Mouse (Mus musculus) CD4-positive helper T cell, adult 2 months (primary cell): ENCODE measurements around the gene Ap3d1.

Experiments used
- DNase-seq: peaks from one replicate; pipeline ENCODE4 v3.0.0-alpha.2; 2012; ENCODE audit warnings: low read depth, missing footprints, low spot score

Ap3d1 gene

DNA sequence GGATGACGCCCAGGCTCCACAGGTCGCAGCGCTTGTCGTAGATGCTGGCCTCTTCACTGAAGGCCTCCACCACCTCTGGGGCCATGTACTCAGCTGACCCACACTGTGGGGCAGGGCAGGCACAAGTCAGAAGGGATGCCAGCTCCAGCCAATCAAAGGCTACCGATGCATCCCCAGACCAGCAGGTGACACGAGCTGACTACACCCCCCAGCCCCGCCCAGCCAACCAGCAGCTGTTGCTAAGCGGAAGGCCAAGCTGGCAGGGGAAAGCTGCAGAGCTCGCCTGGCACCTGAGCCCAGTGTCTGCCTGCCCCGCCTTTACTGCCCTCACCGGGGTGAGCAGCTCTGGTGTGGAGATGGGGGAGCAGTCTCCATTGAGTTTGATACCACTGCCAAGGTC lies 73.5 kb downstream of the Ap3d1 start:
- DNase-seq = no peak

DNA sequence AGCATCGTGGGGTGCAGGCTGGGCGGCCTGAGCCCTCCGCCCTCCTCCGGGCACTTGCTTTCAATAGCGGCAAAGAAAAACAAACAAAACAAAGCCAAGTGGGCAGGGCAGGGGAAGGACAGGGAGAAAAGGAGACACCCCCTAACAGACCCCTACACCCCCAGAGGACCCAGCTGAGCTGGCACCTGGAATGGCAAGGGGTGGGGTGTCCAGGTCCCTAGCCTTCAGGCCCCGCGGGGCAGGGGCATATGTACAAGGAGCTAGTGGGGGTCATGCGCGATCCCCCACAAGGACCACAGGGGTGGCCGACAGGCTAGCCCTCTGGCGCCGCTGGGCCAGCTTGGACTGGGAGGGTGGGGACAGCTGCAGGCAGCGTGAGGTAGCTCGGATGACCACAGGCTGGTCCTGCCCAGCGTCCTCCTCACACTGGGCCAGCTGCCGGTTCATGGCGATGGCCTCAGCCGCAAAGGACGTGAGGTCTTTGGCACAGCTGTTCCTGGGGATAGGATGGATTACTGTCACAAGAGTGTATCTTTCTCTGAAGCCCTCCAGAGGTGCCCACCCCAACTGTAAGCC lies 75.1 kb downstream of the Ap3d1 start:
- DNase-seq = no peak

DNA sequence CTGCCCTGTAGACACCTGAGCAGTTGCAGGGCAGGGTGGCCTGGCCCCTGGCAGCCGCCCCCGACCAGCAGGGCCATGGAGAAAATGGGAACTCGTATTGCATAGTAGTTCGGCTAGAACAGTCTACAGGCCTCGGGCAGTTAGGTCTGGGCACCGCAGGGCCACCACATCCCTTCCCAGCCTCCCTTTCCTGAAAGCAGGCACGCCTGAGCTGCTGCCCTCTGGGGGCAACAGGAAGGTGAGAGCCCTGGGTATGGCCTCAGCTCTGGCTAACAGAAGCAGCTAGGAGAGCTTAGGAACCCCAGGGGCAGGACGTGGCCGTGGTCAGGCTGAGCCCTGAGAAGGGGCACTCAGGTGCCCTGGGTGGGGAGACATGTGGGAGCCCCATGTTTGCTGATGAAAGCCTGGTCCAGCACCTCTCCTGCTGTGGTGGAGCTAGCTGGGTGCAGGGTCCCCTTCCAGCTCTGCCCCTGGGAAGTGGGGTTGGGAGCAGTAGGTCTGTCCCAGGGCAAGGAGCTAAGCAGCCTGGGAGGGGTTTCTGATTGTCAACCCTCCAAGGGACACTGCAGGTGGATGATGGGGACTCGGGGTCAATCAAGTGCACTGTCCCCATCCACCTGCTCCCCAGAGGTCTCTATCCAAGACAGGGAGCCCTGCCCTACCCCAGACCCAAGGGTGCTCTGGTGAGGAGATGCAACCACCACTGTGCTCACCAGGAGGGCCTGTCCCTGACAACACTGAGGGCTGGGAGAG lies 75.9 kb downstream of the Ap3d1 start:
- no peak for DNase-seq

DNA sequence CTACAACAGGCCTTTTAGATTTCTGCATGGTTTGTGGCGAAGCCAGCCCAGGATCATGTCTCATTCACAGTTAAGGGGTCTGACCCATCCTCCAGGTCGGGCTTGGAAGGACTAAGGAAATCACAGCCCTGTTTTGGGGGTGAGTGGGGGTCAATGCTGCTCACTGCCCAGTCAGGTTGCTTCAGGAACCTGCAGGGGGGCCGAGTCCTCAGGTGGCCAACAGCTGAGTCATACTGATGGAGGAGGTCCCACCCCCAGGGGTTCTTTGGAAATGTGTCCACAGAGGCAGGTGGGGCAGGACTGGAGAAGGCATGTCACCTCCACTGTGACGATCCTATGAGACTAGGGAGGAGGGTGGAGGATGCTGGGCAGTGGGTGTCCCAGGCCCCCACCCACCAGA lies 76.6 kb downstream of the Ap3d1 start:
- DNase-seq = no peak

DNA sequence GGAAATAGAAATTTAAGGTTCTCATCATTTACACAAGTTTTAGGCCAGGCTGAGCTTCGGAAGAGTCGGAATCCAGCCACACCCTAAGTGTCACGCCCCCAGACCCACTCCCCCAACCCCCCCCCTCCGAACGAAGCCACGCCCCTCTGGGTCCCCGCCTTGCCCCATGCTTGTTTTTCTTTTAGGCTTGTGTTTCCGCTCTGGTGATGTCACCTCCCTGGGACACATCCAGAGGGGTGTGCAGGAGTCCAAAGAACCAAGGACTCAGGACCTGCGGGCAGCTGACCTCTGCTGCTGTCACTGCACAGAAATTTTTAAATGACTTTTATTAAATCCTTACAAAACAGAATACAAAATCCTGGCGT lies 77.1 kb downstream of the Ap3d1 start:
- peak; percentile 49 for DNase-seq

DNA sequence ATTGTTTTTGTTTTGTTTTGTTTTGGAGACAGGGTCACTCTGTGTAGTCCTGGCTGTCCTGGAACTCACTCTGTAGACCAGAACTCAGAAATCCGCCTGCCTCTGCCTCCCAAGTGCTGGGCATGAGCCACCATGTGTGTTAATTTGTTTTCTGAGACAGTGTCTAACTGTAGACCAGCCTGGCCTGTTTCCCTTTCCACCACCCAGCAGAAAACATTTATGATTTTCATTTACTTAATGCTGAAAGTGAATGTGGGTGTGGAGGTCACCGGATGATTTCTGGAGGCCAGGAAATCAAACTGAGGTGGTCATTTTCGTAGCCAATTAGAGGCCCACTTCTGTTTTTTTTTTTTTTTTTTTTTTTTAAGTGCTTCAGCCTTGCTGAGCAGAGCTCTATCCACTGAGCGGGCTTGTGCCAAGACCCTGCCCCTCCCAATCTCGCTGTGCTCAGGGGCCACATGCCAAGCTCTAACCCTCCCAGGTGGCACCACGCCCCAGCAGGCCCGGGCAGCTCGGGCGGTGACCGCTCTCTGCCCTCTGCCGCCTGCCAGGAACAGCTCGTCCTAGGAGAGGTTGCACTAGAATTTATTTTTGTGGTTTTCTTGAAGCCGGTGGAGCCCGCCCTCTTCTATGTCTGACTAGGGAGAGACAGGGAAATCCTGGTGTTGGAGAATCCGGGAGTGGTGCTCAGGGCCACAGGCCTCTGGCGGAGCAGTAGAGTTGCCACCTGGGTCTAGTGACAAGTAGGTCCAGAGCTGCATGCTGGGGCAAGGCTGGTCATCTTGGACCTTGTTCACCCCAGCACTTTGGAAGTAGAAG lies 77.7 kb downstream of the Ap3d1 start:
- DNase-seq = peak; percentile 64

DNA sequence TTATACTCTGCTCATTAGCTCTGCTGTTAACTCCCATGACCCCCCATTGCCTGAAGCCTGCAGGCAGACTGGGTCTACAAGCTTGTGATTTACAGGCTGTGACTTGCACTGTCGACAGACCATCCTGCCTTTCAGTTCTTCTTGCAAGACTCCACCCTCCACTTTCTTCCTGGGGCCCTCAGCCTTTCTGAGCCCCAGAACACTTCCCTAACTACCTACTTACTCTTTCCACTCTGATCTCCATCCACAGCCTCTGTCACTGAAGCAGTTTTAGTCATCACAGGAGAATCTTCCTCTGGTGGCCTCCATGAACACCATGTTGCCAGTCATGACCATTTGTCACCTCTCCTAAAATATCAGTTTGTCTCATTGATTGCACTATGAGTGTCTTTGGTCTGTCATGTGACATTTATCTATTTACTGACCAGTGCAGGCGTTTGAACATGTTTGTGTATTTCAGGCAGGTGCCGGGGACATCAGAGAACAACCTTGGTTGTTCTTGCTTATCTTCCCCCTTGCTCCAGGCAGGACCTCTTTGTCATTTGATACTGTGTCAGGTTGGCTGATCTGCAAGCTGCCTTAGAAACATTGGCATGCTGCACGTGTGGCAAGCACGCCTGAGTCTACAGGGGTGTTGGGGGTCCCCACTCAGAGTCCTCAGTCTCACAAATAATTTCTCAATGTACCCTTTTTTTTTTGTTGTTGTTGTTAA lies 78.4 kb downstream of the Ap3d1 start:
- peak; percentile 44 for DNase-seq

DNA sequence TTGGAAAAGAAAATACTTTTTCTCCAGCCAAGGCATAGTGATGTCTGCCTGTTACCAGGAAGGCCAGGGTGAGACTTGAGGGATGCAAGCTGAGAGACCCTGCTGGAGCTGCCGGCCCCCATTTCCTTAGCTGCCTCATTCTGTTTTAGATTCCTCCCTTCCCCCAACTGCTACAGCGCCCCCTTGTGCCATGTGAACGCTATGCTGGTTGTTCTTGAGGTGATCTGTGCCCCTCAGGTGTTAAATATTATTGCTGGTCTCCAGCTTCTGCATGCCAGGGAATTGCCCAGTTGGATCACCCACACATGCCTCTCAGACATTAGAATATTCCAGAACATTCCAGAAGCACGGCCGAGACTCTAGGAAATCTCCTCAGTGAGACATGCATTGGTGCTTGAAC lies 80.9 kb downstream of the Ap3d1 start:
- peak; percentile 73 for DNase-seq

DNA sequence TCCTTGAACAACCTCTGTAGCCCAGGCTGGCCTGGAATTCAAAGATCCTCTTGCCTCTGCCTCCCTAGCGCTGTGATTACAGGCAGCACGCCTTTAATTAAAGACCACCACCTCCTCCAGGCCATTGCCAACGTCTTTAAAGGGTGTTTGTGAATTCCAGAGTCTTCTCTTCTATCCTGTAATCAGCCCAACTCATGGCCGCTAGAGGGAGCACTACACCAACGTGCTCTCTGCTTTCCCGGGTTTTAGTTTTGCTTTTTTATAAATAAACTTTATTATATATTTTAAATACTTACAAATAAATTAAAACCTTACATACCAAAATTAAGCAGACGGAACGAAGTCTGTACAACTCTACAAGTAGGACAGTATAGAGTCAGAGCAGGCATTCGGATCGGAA lies 82.9 kb downstream of the Ap3d1 start:
- DNase-seq = peak; percentile 72

DNA sequence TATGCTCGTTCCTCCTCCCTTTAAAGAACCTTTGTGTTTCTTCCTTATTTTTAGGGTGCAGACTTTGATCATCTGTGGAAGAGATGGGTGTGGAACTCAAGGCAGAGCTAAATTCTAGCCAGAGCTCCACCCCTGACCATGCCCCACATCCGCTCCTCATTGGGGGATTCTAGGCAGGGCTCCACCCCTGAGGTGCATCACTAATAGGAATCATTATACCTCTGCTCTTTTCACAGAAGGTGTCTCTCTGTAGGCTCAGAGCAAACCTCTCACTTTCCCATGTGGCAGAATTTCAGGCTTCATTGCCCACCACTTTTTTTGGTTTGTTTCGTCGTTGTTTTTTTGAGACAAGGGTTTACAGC lies 83.2 kb downstream of the Ap3d1 start:
- peak; percentile 87 for DNase-seq

DNA sequence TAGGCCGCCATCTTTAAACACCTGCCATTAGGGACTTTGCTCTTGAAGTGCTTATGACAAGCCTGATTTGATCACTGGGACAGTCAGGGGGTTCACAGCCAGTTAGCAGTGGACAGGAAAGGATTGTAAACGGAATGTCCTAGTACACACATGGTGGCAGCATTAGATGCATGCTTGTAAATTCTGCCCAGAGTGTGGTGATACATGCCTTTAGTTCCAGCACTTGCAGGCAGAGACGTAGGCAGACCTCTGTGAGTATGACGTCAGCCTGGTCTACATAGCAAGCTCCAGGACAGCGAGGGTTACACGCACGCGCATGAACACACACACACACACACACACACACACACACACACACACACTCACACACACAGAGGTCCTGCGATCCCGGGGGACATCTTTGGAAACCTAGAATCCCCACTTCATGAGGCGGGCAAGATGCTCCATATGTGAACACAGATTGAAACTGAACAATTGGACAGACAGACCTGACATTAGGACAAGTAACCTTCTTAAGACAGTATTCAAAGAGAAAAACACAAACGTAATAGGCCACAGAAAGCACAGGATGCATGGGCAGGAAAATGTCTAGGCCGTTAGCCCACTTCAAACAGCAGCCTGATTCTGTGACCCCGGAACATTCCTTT lies 83.7 kb downstream of the Ap3d1 start:
- DNase-seq = peak; percentile 85
